ENCODE assay signal across 12 mouse cellular contexts in the genomic region with DNA sequence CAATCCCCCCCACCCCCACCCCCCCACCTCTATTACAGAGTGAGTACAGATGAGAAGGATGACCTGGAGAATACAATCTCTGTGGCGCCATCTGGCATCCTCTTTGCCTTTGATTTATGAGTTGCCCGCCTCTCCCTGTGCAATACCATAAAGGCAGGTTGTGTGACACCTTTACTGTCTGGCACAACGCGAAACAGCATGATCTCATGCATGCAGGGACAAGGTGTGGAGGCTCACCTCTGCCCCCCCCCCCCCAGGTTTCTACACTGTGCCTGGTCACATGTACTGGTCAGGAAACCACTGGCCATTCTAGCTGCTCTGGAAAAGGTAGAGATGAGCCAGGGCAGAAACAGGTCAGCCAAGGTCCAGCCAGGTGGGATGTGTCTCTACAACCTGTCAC.
"Had no signal": no experiment of that assay in that cellular context is flagged by ENCODE, and none has a peak within 500 bp of the region (broad histone marks: within the 10 kb centered on the region; RNA-seq: fewer than 3 reads in every experiment).

No protein-coding gene starts in this region.

- H3K4me3 ChIP-seq: limb, embryonic 13.5 days; midbrain, embryonic 10.5 days; myocyte had no signal

- H3K27ac ChIP-seq: limb, embryonic 13.5 days; liver, embryonic 14.5 days; midbrain, embryonic 10.5 days; stomach, postnatal 0 days had no signal

- H3K27me3 ChIP-seq: limb, embryonic 13.5 days had no signal

- ATAC-seq: intestine, embryonic 16.5 days had no signal

- H3K4me2 ChIP-seq: limb, embryonic 13.5 days had no signal

- H3K9me3 ChIP-seq: limb, embryonic 13.5 days; midbrain, embryonic 10.5 days had no signal

- DNase-seq: kidney, adult 8-10 months; left cerebral cortex, postnatal 4 days; lung, adult 18-20 months; lung, postnatal 10 days; lung, postnatal 4 days; thymus, postnatal 4 days had no signal

- H3K9ac ChIP-seq: limb, embryonic 13.5 days; liver, embryonic 14.5 days had no signal

- H3K36me3 ChIP-seq: limb, embryonic 13.5 days; midbrain, embryonic 10.5 days had no signal
